Mouse (Mus musculus): ENCODE results near the gene Tmed8. TPM values are rescaled to one million over a fixed set of nuclear protein-coding genes. Genes with fewer than 3 reads are reported as not detected.

Tmed8 gene
- polyA plus RNA-seq, 1 experiment from 2014 or later = 3.4 TPM

GRCm38 (mm10) chr12:87132784-87133183, 67.5 kb downstream of the Tmed8 start:
- no peak for ATAC-seq (ENCODE audit: insufficient number of reproducible peaks, insufficient read depth, low FRiP score, low read depth)
- Histone ChIP-seq H3K4me2 (replicated peaks; ENCODE audit: low read depth, low read length) (no peak overlapping the region), H3K9ac (replicated peaks; ENCODE audit: low read depth, low read length) (no peak overlapping the region), H3K27ac (ENCODE audit: low read length) (no peak overlapping the region), H3K9me3 (ENCODE audit: control insufficient read depth, low read depth, low read length) (no peaks in the 10 kb centered on the region), H3K4me1 (ENCODE audit: control insufficient read depth, insufficient read depth, low read length) (no peaks in the 10 kb centered on the region), H3K4me3 (ENCODE audit: low read depth, low read length) (no peak overlapping the region), H3K27me3 (ENCODE audit: control insufficient read depth, insufficient read depth, low read length) (no peaks in the 10 kb centered on the region), H3K36me3 (ENCODE audit: control insufficient read depth, insufficient read depth, low read length) (peaks cover 10% of the 10 kb centered on the region)
- 90% methylated on average over 9 of the region's 9 CpGs for WGBS

GRCm38 (mm10) chr12:87132210-87132609, 68.0 kb downstream of the Tmed8 start:
- no peak overlapping the region for H3K27ac ChIP-seq (ENCODE audit: low read length)
- H3K9ac ChIP-seq (replicated peaks; ENCODE audit: low read depth, low read length) = no peak overlapping the region
- H3K4me1 ChIP-seq (ENCODE audit: control insufficient read depth, insufficient read depth, low read length) = no peaks in the 10 kb centered on the region
- 89% methylated on average over 6 of the region's 6 CpGs for WGBS
- no peak for ATAC-seq (ENCODE audit: insufficient number of reproducible peaks, insufficient read depth, low FRiP score, low read depth)
- H3K4me3 ChIP-seq (ENCODE audit: low read depth, low read length) = no peak overlapping the region
- no peaks in the 10 kb centered on the region for H3K27me3 ChIP-seq (ENCODE audit: control insufficient read depth, insufficient read depth, low read length)
- no peaks in the 10 kb centered on the region for H3K9me3 ChIP-seq (ENCODE audit: control insufficient read depth, low read depth, low read length)
- H3K4me2 ChIP-seq (replicated peaks; ENCODE audit: low read depth, low read length) = no peak overlapping the region
- H3K36me3 ChIP-seq (ENCODE audit: control insufficient read depth, insufficient read depth, low read length) = peaks cover 6% of the 10 kb centered on the region

GRCm38 (mm10) chr12:87131619-87132018, 68.6 kb downstream of the Tmed8 start:
- H3K36me3 ChIP-seq (ENCODE audit: control insufficient read depth, insufficient read depth, low read length) = peaks cover 6% of the 10 kb centered on the region
- H3K9me3 ChIP-seq (ENCODE audit: control insufficient read depth, low read depth, low read length) = no peaks in the 10 kb centered on the region
- 59% methylated on average over 3 of the region's 3 CpGs for WGBS
- no peak overlapping the region for H3K9ac ChIP-seq (replicated peaks; ENCODE audit: low read depth, low read length)
- H3K27me3 ChIP-seq (ENCODE audit: control insufficient read depth, insufficient read depth, low read length) = no peaks in the 10 kb centered on the region
- H3K27ac ChIP-seq (ENCODE audit: low read length) = no peak overlapping the region
- no peak overlapping the region for H3K4me3 ChIP-seq (ENCODE audit: low read depth, low read length)
- H3K4me1 ChIP-seq (ENCODE audit: control insufficient read depth, insufficient read depth, low read length) = no peaks in the 10 kb centered on the region
- H3K4me2 ChIP-seq (replicated peaks; ENCODE audit: low read depth, low read length) = no peak overlapping the region
- no peak for ATAC-seq (ENCODE audit: insufficient number of reproducible peaks, insufficient read depth, low FRiP score, low read depth)

GRCm38 (mm10) chr12:87131181-87131580, 69.1 kb downstream of the Tmed8 start:
- no peak overlapping the region for H3K27ac ChIP-seq (ENCODE audit: low read length)
- WGBS = 60% methylated on average over 2 of the region's 2 CpGs

GRCm38 (mm10) chr12:87130224-87130623, 70.0 kb downstream of the Tmed8 start:
- H3K4me1 ChIP-seq (ENCODE audit: control insufficient read depth, insufficient read depth, low read length) = no peaks in the 10 kb centered on the region
- WGBS = 95% methylated on average over 4 of the region's 4 CpGs
- H3K9ac ChIP-seq (replicated peaks; ENCODE audit: low read depth, low read length) = no peak overlapping the region
- no peak overlapping the region for H3K27ac ChIP-seq (ENCODE audit: low read length)
- peaks cover 9% of the 10 kb centered on the region for H3K36me3 ChIP-seq (ENCODE audit: control insufficient read depth, insufficient read depth, low read length)
- no peak for ATAC-seq (ENCODE audit: insufficient number of reproducible peaks, insufficient read depth, low FRiP score, low read depth)
- no peaks in the 10 kb centered on the region for H3K27me3 ChIP-seq (ENCODE audit: control insufficient read depth, insufficient read depth, low read length)
- H3K9me3 ChIP-seq (ENCODE audit: control insufficient read depth, low read depth, low read length) = no peaks in the 10 kb centered on the region
- no peak overlapping the region for H3K4me2 ChIP-seq (replicated peaks; ENCODE audit: low read depth, low read length)
- no peak overlapping the region for H3K4me3 ChIP-seq (ENCODE audit: low read depth, low read length)

More at GRCm38 (mm10) chr12:87131181-87131580, 69.1 kb downstream of the Tmed8 start:
- Histone ChIP-seq H3K4me2 (replicated peaks; ENCODE audit: low read depth, low read length) (no peak overlapping the region), H3K4me3 (ENCODE audit: low read depth, low read length) (no peak overlapping the region), H3K4me1 (ENCODE audit: control insufficient read depth, insufficient read depth, low read length) (no peaks in the 10 kb centered on the region), H3K27me3 (ENCODE audit: control insufficient read depth, insufficient read depth, low read length) (no peaks in the 10 kb centered on the region), H3K9ac (replicated peaks; ENCODE audit: low read depth, low read length) (no peak overlapping the region), H3K36me3 (ENCODE audit: control insufficient read depth, insufficient read depth, low read length) (peaks cover 9% of the 10 kb centered on the region), H3K9me3 (ENCODE audit: control insufficient read depth, low read depth, low read length) (no peaks in the 10 kb centered on the region)
- ATAC-seq (ENCODE audit: insufficient number of reproducible peaks, insufficient read depth, low FRiP score, low read depth) = no peak

DNA sequence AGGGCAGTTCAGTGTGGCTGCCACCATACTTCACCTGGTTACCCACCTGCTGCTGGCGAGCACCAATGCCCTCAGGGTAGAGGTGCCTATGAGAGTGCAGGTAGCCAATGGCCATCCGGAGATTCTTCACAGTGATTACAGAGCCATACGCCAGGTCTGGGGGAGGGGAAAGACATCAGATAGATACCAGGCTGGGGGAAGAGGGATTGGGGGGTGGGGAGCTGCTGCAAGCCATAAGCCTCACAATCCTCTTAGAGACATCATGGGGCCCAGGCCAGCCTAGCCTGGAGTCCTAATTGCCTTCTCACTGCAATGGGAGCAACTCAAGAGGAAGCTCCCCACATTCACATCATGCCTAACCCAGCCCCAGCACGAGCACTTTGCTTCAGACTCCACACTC, 73.0 kb downstream of the Tmed8 start:
- 79% methylated on average over 4 of the region's 4 CpGs for WGBS
- Histone ChIP-seq H3K27ac (ENCODE audit: low read length) (no peak overlapping the region), H3K4me2 (replicated peaks; ENCODE audit: low read depth, low read length) (no peak overlapping the region), H3K9ac (replicated peaks; ENCODE audit: low read depth, low read length) (no peak overlapping the region), H3K9me3 (ENCODE audit: control insufficient read depth, low read depth, low read length) (no peaks in the 10 kb centered on the region), H3K4me1 (ENCODE audit: control insufficient read depth, insufficient read depth, low read length) (no peaks in the 10 kb centered on the region), H3K4me3 (ENCODE audit: low read depth, low read length) (no peak overlapping the region), H3K27me3 (ENCODE audit: control insufficient read depth, insufficient read depth, low read length) (no peaks in the 10 kb centered on the region), H3K36me3 (ENCODE audit: control insufficient read depth, insufficient read depth, low read length) (peaks cover 3% of the 10 kb centered on the region; the same call in 1 of the 2 replicates)
- no peak for ATAC-seq (ENCODE audit: insufficient number of reproducible peaks, insufficient read depth, low FRiP score, low read depth)

DNA sequence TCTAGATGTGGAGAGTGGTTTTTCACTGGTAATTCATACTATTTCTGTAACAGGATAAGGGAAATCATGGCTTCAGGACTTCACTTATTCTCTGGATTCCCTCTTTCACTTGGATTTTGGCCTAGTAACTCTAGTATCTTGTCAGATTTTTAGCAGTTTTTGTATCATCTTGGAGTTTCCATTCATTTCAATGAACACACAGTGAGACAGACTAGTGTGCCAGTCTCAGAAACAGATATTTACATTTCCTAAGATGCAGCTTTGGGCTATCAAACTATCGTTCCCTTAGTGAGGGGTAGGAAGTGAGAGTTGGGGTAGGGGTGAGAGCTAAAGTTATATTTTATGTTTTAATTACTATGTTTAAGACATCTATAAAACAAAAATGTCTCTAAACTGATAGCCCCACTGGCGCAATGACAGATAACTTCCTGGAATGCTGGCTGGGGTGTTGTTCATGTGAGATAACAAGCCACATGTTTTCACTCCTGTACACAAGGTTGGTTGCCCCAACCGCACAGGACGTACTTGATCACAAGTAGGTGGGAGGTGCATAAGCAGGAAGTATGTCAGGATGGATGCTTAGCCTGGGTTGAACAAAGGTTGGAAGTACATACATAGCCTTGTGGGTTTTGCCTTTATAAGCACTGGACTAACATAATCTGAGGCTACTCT, 78.2 kb downstream of the Tmed8 start:
- peaks cover 6% of the 10 kb centered on the region for H3K36me3 ChIP-seq (ENCODE audit: control insufficient read depth, insufficient read depth, low read length)
- 81% methylated on average over 4 of the region's 4 CpGs for WGBS
- H3K9me3 ChIP-seq (ENCODE audit: control insufficient read depth, low read depth, low read length) = no peaks in the 10 kb centered on the region
- H3K27me3 ChIP-seq (ENCODE audit: control insufficient read depth, insufficient read depth, low read length) = no peaks in the 10 kb centered on the region
- H3K27ac ChIP-seq (ENCODE audit: low read length) = no peak overlapping the region
- H3K9ac ChIP-seq (replicated peaks; ENCODE audit: low read depth, low read length) = no peak overlapping the region
- H3K4me3 ChIP-seq (ENCODE audit: low read depth, low read length) = no peak overlapping the region
- no peak overlapping the region for H3K4me2 ChIP-seq (replicated peaks; ENCODE audit: low read depth, low read length)
- ATAC-seq (ENCODE audit: insufficient number of reproducible peaks, insufficient read depth, low FRiP score, low read depth) = no peak
- no peaks in the 10 kb centered on the region for H3K4me1 ChIP-seq (ENCODE audit: control insufficient read depth, insufficient read depth, low read length)

Measured in stomach, embryonic 14.5 days (tissue).